Mouse (Mus musculus): ENCODE measurements around the gene Kcna2. TPM values are rescaled to one million over a fixed set of nuclear protein-coding genes. Genes with fewer than 3 reads are reported as not detected.

The Kcna2 gene
- polyA plus RNA-seq, 1 experiment from 2014 or later = 0.07 TPM

DNA sequence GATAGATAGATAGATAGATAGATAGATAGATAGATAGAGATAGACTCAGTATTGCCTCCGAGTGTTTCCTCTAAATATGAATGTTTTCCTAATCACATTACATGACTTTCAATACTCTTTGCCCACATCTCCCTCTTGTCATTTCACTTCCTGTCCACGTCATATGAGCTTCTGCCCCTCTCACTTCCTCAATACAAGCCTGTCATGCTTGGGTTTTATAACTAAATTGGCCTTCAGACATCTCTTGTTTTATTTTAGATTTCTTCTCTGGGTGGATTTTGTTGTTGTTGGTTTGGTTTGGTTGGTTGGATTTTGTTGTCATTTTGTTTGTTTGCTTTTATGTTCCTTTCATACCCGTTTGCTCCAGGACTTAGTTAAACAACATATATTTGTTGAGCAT, 16.4 kb upstream of the Kcna2 start:
- no peak for ATAC-seq (ENCODE audit: insufficient number of reproducible peaks, insufficient read depth, low FRiP score, low TSS enrichment, low read depth)
- 69% methylated on average over 3 of the region's 3 CpGs for WGBS
- no peak overlapping the region for H3K27ac ChIP-seq

DNA sequence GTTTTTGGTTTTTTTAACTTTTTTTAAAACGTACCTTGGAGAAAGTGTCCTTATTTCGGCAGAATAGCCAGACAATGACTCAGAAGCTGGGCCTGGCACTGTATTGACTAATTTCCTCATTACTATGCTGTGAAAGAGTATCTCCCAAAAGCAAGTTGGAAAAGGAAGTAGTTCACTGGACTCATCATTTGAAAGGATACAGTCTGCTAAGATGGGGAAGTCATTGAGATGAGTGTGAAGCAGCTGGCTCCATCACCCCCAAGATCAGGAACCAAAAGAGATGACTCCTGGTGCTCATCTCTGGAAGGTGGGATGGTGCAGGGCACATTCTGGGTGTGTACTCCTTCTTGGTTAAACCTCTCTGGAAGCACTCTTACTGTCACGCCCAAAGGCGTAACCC, 13.5 kb upstream of the Kcna2 start:
- no peak for ATAC-seq (ENCODE audit: insufficient number of reproducible peaks, insufficient read depth, low FRiP score, low TSS enrichment, low read depth)
- Histone ChIP-seq H3K36me3 (no peaks in the 10 kb centered on the region), H3K4me1 (no peaks in the 10 kb centered on the region), H3K9me3 (no peaks in the 10 kb centered on the region), H3K4me2 (no peak overlapping the region), H3K27me3 (no peaks in the 10 kb centered on the region), H3K27ac (no peak overlapping the region), H3K4me3 (no peak overlapping the region), H3K9ac (no peak overlapping the region)
- WGBS = 85% methylated on average over 4 of the region's 4 CpGs

More for the DNA sequence above, 16.4 kb upstream of the Kcna2 start:
- Histone ChIP-seq H3K36me3 (no peaks in the 10 kb centered on the region), H3K4me3 (no peak overlapping the region), H3K4me2 (no peak overlapping the region), H3K9ac (no peak overlapping the region), H3K4me1 (no peaks in the 10 kb centered on the region), H3K27me3 (no peaks in the 10 kb centered on the region), H3K9me3 (no peaks in the 10 kb centered on the region)

DNA sequence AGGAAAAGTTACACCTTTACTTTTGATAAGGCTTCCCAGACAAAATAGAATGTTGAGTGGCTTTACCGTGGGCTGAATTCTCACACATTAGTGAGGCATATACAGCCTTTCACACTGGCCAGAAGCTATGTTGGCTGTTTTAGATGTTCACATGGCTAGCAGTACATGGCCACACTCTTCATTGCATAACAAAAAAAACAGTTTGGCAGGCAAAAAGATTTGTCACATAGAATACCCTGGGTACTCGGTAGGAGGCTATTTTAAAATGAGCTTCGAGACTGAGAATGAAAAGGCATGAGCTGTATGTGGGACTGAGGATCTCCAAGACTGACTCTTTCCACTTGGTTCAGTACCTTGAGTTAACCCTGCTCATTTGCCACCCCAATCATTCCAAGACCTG, 12.1 kb upstream of the Kcna2 start:
- H3K4me1 ChIP-seq = no peaks in the 10 kb centered on the region
- H3K4me2 ChIP-seq = no peak overlapping the region
- H3K27me3 ChIP-seq = no peaks in the 10 kb centered on the region
- no peaks in the 10 kb centered on the region for H3K9me3 ChIP-seq
- H3K4me3 ChIP-seq = no peak overlapping the region
- no peak overlapping the region for H3K9ac ChIP-seq
- no peak overlapping the region for H3K27ac ChIP-seq
- no peak for ATAC-seq (ENCODE audit: insufficient number of reproducible peaks, insufficient read depth, low FRiP score, low TSS enrichment, low read depth)
- H3K36me3 ChIP-seq = no peaks in the 10 kb centered on the region
- WGBS = 82% methylated on average over 3 of the region's 3 CpGs

DNA sequence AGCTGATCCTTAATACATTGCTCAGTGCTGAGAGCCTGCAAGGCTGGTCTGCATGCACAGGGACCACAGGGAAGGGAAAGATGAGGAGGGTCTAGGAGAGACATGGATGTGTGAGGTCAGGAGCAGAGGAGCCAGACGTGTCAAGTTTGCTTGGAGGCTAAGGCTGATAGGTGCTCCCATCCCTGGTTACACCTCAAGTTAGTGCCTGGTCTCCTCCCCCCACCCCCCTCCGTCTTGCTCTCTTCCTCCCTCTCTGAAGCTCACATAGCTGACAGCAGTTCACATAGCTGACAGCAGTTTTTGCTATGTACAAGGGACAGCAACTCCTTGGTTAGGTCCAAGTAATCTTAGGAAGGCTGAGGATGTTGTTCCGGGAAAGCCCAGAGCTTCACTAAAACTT, 11.5 kb upstream of the Kcna2 start:
- 59% methylated on average over 3 of the region's 3 CpGs for WGBS
- no peak overlapping the region for H3K9ac ChIP-seq
- peak; percentile 52; the same call in 1 of the 2 replicates for ATAC-seq (ENCODE audit: insufficient number of reproducible peaks, insufficient read depth, low FRiP score, low TSS enrichment, low read depth)

DNA sequence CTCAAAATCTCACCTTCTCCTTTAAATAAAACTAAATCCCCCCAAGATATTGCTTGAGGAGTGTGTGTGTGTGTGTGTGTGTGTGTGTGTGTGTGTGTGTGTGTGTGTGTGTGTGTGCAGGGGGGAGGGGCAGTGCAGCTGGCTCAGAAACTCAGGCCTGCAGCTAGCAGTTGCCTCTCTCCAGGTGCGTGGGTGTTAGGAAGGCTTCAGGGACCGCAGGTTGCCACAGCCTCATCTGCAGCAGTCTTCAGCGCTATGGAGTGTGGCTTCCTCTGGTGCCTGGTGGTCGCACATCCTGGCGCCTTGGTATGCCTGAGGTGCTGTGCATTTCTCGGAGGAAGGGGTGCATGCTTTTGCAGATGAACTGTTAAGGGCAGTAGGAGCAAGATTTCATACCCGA, 10.9 kb upstream of the Kcna2 start:
- 63% methylated on average over 7 of the region's 7 CpGs for WGBS
- H3K27ac ChIP-seq = no peak overlapping the region
- ATAC-seq (ENCODE audit: insufficient number of reproducible peaks, insufficient read depth, low FRiP score, low TSS enrichment, low read depth) = no peak

More for the DNA sequence above, 11.5 kb upstream of the Kcna2 start:
- H3K36me3 ChIP-seq = no peaks in the 10 kb centered on the region
- H3K27me3 ChIP-seq = no peaks in the 10 kb centered on the region
- H3K4me3 ChIP-seq = no peak overlapping the region
- H3K27ac ChIP-seq = no peak overlapping the region
- H3K9me3 ChIP-seq = no peaks in the 10 kb centered on the region
- no peak overlapping the region for H3K4me2 ChIP-seq
- H3K4me1 ChIP-seq = no peaks in the 10 kb centered on the region

DNA sequence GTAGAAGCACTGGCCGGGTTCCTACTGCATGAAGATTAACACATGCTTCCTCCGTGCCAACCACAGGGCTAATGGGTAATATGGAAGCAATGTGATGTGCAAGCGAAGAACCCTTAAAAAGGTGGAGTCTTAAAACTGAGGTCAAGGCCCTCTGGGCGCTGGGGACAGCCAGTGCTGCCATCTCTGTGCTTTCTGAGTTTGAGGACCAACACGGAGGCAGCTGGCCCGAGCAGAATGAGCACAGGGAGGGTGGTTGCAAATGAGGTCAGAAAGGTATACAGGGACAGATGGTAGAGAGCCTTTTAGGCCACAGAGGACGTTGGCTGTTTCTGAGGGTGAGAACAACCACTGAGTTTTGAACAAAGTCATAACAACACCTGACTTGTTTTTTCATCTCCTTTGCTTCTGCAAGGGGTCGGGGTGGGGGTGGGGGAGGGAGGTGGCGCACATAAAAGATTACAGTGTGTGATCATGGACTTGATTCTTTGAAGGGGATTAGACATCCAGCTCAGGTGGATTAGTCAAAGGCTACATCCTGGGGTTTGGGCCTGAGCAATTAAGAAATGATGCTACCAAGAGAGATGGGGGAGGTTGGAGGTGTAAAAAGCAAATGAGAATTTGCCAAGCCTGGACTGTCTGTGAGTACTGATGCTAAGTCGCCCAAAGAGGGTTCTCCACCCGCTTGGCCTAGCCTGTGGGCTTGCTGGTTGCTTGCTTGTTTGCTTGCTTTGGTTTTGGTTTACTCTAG, 10.4 kb upstream of the Kcna2 start:
- Histone ChIP-seq H3K9ac (no peak overlapping the region), H3K9me3 (no peaks in the 10 kb centered on the region), H3K4me2 (no peak overlapping the region), H3K27me3 (no peaks in the 10 kb centered on the region), H3K36me3 (no peaks in the 10 kb centered on the region), H3K4me1 (no peaks in the 10 kb centered on the region), H3K27ac (no peak overlapping the region), H3K4me3 (no peak overlapping the region)
- 72% methylated on average over 11 of the region's 11 CpGs for WGBS
- no peak for ATAC-seq (ENCODE audit: insufficient number of reproducible peaks, insufficient read depth, low FRiP score, low TSS enrichment, low read depth)

More for the DNA sequence above, 10.9 kb upstream of the Kcna2 start:
- H3K4me2 ChIP-seq = no peak overlapping the region
- H3K9me3 ChIP-seq = no peaks in the 10 kb centered on the region
- no peak overlapping the region for H3K9ac ChIP-seq
- H3K36me3 ChIP-seq = no peaks in the 10 kb centered on the region
- no peaks in the 10 kb centered on the region for H3K4me1 ChIP-seq
- no peak overlapping the region for H3K4me3 ChIP-seq
- H3K27me3 ChIP-seq = no peaks in the 10 kb centered on the region

DNA sequence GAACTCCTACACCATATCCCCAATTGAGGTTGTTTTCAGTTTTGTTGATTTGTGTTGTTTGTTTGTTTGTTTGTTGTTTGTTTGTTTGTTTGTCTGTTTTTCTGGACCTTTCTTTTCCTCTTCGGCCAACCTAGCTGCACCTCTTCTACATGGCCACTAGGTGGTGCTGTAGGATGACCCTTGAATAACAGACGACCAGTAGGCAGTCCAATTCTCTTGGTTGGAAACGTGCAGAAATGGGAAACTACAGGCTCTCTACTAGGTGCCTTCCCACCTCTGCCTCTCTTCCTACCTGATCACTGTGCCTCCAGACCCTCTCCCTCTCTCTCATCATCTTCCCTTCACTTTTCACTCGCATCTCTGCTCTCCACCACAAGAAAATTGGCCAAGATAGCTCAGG, 6.9 kb upstream of the Kcna2 start:
- Histone ChIP-seq H3K36me3 (no peaks in the 10 kb centered on the region), H3K9ac (no peak overlapping the region), H3K4me1 (no peaks in the 10 kb centered on the region), H3K27ac (no peak overlapping the region), H3K9me3 (no peaks in the 10 kb centered on the region), H3K27me3 (peaks cover 19% of the 10 kb centered on the region), H3K4me2 (no peak overlapping the region), H3K4me3 (no peak overlapping the region)
- WGBS = 3% methylated on average over 4 of the region's 4 CpGs
- no peak for ATAC-seq (ENCODE audit: insufficient number of reproducible peaks, insufficient read depth, low FRiP score, low TSS enrichment, low read depth)

DNA sequence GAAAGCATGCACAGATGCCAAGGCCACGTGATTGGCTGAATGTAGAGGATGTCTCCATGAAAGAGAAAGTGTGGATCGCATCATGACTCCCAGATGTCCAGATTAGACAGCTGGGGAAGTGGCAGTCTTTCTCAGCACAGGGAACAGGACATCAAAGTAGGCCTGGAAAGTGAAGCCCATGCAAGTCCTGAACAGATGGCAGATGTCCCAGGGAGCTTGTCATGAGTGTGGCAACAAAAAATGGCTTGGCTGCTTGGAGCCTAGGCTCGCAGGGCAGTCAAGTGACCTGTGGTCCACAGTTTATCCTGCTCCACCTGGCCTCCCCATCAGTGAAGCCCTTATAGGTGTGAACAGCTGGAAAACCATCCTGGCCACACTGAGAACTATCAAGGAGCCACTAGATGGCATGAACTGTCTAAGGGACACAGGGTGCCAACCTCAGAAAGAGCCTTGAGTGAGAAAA, 4.6 kb upstream of the Kcna2 start:
- H3K9ac ChIP-seq = no peak overlapping the region
- no peak overlapping the region for H3K27ac ChIP-seq
- H3K27me3 ChIP-seq = peaks cover 42% of the 10 kb centered on the region
- H3K4me1 ChIP-seq = peaks cover 7% of the 10 kb centered on the region
- no peak overlapping the region for H3K4me3 ChIP-seq
- WGBS = 75% methylated on average over 3 of the region's 3 CpGs
- ATAC-seq (ENCODE audit: insufficient number of reproducible peaks, insufficient read depth, low FRiP score, low TSS enrichment, low read depth) = no peak
- no peaks in the 10 kb centered on the region for H3K9me3 ChIP-seq
- no peaks in the 10 kb centered on the region for H3K36me3 ChIP-seq
- H3K4me2 ChIP-seq = no peak overlapping the region

DNA sequence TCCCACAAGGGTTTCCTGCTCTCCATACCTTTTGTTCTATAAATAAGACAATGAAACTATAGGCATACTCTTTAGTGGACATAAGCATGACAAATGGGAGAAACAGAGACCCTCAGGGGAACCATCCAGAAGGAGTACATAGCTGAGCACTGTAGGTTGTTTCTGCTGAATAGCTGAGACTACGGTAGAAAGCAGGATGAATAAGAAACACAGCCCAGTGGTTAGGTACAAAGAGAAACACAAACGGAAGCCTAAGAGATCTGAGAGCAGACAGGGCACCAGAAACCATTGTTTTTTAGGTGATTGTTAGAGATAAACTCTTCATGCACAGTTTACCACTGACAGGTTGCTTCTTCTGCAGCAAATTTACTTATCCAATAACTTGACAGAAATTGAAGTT, 1.1 kb upstream of the Kcna2 start:
- 47% methylated on average over 2 of the region's 2 CpGs for WGBS
- Histone ChIP-seq H3K4me2 (no peak overlapping the region), H3K27ac (no peak overlapping the region), H3K4me1 (peaks cover 14% of the 10 kb centered on the region), H3K27me3 (peaks cover 78% of the 10 kb centered on the region), H3K9ac (no peak overlapping the region), H3K4me3 (no peak overlapping the region), H3K9me3 (no peaks in the 10 kb centered on the region), H3K36me3 (no peaks in the 10 kb centered on the region)
- no peak for ATAC-seq (ENCODE audit: insufficient number of reproducible peaks, insufficient read depth, low FRiP score, low TSS enrichment, low read depth)

DNA sequence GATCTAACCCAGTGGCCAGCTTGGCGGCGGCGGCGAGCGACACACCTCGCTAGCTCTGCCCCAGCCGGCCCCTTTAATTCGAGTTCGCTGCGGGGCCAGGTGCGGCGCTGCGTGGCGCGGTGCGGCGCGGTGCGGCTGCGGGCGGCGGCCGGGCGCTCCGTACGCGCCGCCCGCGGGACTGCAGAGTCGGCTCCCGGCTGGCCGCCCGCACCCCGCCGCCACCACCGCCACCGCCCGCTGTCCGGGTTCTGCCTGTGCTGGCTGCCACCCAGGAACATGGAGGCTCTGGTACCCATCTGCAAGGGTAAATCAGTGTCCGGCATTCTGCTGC, 475 bp downstream of the Kcna2 start:
- ATAC-seq (ENCODE audit: insufficient number of reproducible peaks, insufficient read depth, low FRiP score, low TSS enrichment, low read depth) = peak; percentile 1; the same call in 1 of the 2 replicates
- 0% methylated on average over 41 of the region's 41 CpGs for WGBS

DNA sequence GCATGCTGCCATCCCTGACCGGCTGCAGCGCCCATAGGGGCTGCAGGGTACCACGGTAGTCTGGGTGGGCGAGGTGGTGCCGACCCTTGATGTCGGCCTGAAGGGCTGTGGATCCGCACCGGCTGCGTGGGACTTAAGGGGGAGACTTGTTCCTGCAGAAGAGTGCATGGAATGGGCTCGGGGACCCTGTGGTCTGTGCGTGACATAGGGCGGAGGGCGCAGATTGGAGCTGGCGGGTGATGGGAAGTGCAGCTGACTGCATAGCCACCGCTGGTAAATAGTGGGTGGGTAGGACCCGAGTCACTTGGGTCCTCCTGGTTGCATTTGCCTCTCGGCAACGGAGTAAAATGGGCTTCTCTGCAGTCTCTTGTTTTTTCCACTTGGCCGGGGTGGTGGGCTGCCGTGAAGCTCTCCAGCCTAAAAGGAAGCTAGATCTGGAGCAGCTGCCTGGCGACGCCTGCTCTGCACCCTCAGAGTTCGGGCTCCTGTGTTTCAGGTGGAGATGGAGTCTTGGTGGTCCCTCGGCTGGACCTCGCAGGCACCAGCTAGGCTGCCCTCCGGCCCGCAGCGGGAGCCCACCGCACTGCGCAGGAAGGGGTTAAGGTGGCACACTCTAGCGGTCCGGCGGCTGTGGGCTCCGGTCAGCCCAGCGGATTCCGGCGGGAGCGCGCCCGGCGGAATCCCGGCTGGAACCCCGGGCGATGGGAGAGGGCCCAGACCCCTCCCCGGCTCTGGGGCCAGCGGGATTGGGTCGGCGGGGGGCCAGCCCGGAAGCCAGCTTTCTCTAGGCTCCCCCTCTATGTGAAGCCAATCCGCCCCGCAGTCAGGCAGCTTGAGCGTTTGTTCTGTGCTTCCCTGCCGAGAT, 1.1 kb downstream of the Kcna2 start:
- Histone ChIP-seq H3K9me3 (no peaks in the 10 kb centered on the region), H3K4me2 (peak overlapping the region; percentile 98), H3K36me3 (no peaks in the 10 kb centered on the region), H3K27ac (no peak overlapping the region), H3K27me3 (peaks cover 84% of the 10 kb centered on the region), H3K4me3 (peak overlapping the region; percentile 57), H3K9ac (peak overlapping the region; percentile 67), H3K4me1 (peaks cover 14% of the 10 kb centered on the region)
- WGBS = under 1% methylated on average over 53 of the region's 53 CpGs
- ATAC-seq (ENCODE audit: insufficient number of reproducible peaks, insufficient read depth, low FRiP score, low TSS enrichment, low read depth) = peak; percentile 28; the same call in 1 of the 2 replicates

More for the DNA sequence above, 475 bp downstream of the Kcna2 start:
- Histone ChIP-seq H3K36me3 (no peaks in the 10 kb centered on the region), H3K4me2 (peak overlapping the region; percentile 98), H3K4me3 (peak overlapping the region; percentile 57), H3K27ac (no peak overlapping the region), H3K9ac (peak overlapping the region; percentile 67), H3K27me3 (peaks cover 86% of the 10 kb centered on the region), H3K9me3 (no peaks in the 10 kb centered on the region), H3K4me1 (peaks cover 14% of the 10 kb centered on the region)

Measured in embryonic facial prominence, embryonic 13.5 days (tissue).